Mouse (Mus musculus): ENCODE measurements around the gene Gabra2. TPM values are rescaled to one million over a fixed set of nuclear protein-coding genes. Genes with fewer than 3 reads are reported as not detected.

Gene Gabra2
- total RNA-seq (2021), result not detected

- no peak for DNase-seq
- intact Hi-C loops (cut with DNase I), result no loop called here
Observed at GRCm38 (mm10) chr5:71095725-71096607, at the start of gene Gabra2. TSS of gene Gabra2 (minus strand) at chr5:71095849.

GRCm38 (mm10) chr5:71136691-71137090, 41.0 kb upstream of the Gabra2 start:
- no peak for DNase-seq
- intact Hi-C loops (cut with DNase I), result no loop called here

- DNase-seq, result no peak
- intact Hi-C loops (cut with DNase I), result no loop called here
Observed at GRCm38 (mm10) chr5:71135840-71136239, 40.2 kb upstream of the Gabra2 start.

- DNase-seq, result no peak
- intact Hi-C loops (cut with DNase I), result no loop called here
Observed at GRCm38 (mm10) chr5:71127721-71128120, 32.1 kb upstream of the Gabra2 start.

- DNase-seq, result no peak
- intact Hi-C loops (cut with DNase I), result no loop called here
Observed at GRCm38 (mm10) chr5:71115216-71115615, 19.6 kb upstream of the Gabra2 start.

GRCm38 (mm10) chr5:71095180-71095579, 469 bp downstream of the Gabra2 start:
- intact Hi-C loops (cut with DNase I), result no loop called here

GRCm38 (mm10) chr5:71094776-71095175, 873 bp downstream of the Gabra2 start:
- intact Hi-C loops (cut with DNase I), result no loop called here
- DNase-seq, result no peak

More at GRCm38 (mm10) chr5:71095180-71095579, 469 bp downstream of the Gabra2 start:
- no peak for DNase-seq

GRCm38 (mm10) chr5:71093807-71094206, 1.8 kb downstream of the Gabra2 start:
- intact Hi-C loops (cut with DNase I), result no loop called here
- no peak for DNase-seq

- DNase-seq, result no peak
- intact Hi-C loops (cut with DNase I), result no loop called here
Observed at GRCm38 (mm10) chr5:71092475-71092874, 3.2 kb downstream of the Gabra2 start.

- no peak for DNase-seq
- intact Hi-C loops (cut with DNase I), result no loop called here
Observed at GRCm38 (mm10) chr5:71091926-71092325, 3.7 kb downstream of the Gabra2 start.

- intact Hi-C loops (cut with DNase I), result no loop called here
- DNase-seq, result no peak
Observed at GRCm38 (mm10) chr5:71078861-71079260, 16.8 kb downstream of the Gabra2 start.

- DNase-seq, result no peak
- intact Hi-C loops (cut with DNase I), result no loop called here
Observed at GRCm38 (mm10) chr5:71061696-71062095, 34.0 kb downstream of the Gabra2 start.

- intact Hi-C loops (cut with DNase I), result no loop called here
- DNase-seq, result no peak
Observed at GRCm38 (mm10) chr5:71058047-71058446, 37.6 kb downstream of the Gabra2 start.

- intact Hi-C loops (cut with DNase I), result no loop called here
- no peak for DNase-seq
Observed at GRCm38 (mm10) chr5:71037352-71037751, 58.3 kb downstream of the Gabra2 start.

- no peak for DNase-seq
- intact Hi-C loops (cut with DNase I), result no loop called here
Observed at GRCm38 (mm10) chr5:71025956-71026355, 69.7 kb downstream of the Gabra2 start.

GRCm38 (mm10) chr5:71011751-71012150, 83.9 kb downstream of the Gabra2 start:
- no peak for DNase-seq
- intact Hi-C loops (cut with DNase I), result no loop called here

- DNase-seq, result no peak
- intact Hi-C loops (cut with DNase I), result no loop called here
Observed at GRCm38 (mm10) chr5:71011271-71011670, 84.4 kb downstream of the Gabra2 start.

GRCm38 (mm10) chr5:71010797-71011196, 84.9 kb downstream of the Gabra2 start:
- no peak for DNase-seq
- intact Hi-C loops (cut with DNase I), result no loop called here

GRCm38 (mm10) chr5:70995617-70996325, 99.9 kb downstream of the Gabra2 start:
- intact Hi-C loops (cut with DNase I), result no loop called here
- no peak for DNase-seq

- intact Hi-C loops (cut with DNase I), result no loop called here
- no peak for DNase-seq
Observed at GRCm38 (mm10) chr5:70993281-70993680, 102.4 kb downstream of the Gabra2 start.

- no peak for DNase-seq
- intact Hi-C loops (cut with DNase I), result no loop called here
Observed at GRCm38 (mm10) chr5:70990891-70991290, 104.8 kb downstream of the Gabra2 start.

Data from heart, postnatal 36 days (tissue).